Mouse (Mus musculus): ENCODE data around the gene Kat6b.

- no peak for TF ChIP-seq CTCF (IDR thresholded peaks at IDR 0.05; ENCODE audit: insufficient read depth, low read depth, low read length)
- TF ChIP-seq POLR2A (IDR thresholded peaks at IDR 0.05; ENCODE audit: insufficient read depth, low read depth, low read length): no peak
Observed at GRCm38 (mm10) chr14:21679631-21680201, 198.5 kb downstream of the Kat6b start.
